Mouse (Mus musculus): ENCODE measurements around the gene Lrp8. TPM values are rescaled to one million over a fixed set of nuclear protein-coding genes. Genes with fewer than 3 reads are reported as not detected.
A peak's percentile ranks its signal among the peaks of the same experiment; 100 is the strongest.

The Lrp8 gene
- polyA plus RNA-seq, 1 experiment from 2014 or later = 69.5 TPM

DNA sequence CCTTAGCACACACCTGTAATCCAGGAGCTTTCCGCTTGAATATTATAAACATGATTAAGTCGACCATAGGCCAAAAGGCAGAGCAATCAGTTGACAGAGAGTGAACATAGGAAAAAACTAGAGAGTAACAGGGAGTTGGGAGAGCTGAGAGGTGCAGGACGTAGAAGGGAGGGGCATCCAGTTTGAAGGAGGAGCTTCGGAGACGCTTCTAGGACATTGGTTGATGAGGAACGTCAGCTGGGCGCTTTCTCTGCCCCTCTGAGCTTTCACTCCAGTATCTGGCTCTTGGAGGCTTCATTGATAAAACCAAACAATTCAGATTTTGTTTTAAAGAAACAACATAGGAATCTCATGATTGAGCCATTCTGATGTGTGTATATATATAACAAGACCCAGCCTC lies 84.3 kb downstream of the Lrp8 start:
- no peak for ATAC-seq (ENCODE audit: low FRiP score)

DNA sequence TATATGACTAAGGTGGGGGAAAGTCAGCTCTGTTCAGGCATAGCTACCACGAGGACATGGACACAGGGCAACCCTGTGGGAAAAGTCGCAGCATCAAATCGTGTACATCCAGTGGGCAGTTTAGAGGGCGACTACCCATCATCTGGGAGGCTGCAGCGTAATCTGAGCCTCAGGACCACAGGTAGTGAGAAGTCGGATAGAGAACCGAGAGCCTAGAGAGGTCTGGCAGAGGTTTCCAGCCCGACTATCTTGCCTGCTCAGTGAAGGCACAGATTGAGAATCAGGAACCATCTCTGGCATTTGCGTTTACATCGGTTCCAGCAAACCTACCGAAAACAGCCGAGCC lies 87.3 kb downstream of the Lrp8 start:
- H3K27ac ChIP-seq = peak overlapping the region; percentile 95
- H3K9ac ChIP-seq = peak overlapping the region; percentile 67
- H3K4me2 ChIP-seq (replicated peaks) = peak overlapping the region; percentile 82
- H3K36me3 ChIP-seq (replicated peaks; ENCODE audit: control insufficient read depth, insufficient read depth) = peaks cover 53% of the 10 kb centered on the region
- H3K4me1 ChIP-seq (replicated peaks; ENCODE audit: control insufficient read depth, insufficient read depth, low read length) = peaks cover 11% of the 10 kb centered on the region; the same call in 1 of the 2 replicates
- H3K27me3 ChIP-seq (ENCODE audit: control insufficient read depth, insufficient read depth, low read length) = no peaks in the 10 kb centered on the region
- no peak for DNase-seq (ENCODE audit: low spot score)
- ATAC-seq (ENCODE audit: low FRiP score) = peak; percentile 59
- H3K9me3 ChIP-seq (ENCODE audit: control insufficient read depth, low read length) = no peaks in the 10 kb centered on the region
- WGBS = 2% methylated on average over 12 of the region's 12 CpGs
- H3K4me3 ChIP-seq (replicated peaks; ENCODE audit: low read length) = peak overlapping the region; percentile 47

More for the DNA sequence above, 84.3 kb downstream of the Lrp8 start:
- no peak overlapping the region for H3K4me3 ChIP-seq (replicated peaks; ENCODE audit: low read length)
- DNase-seq (ENCODE audit: low spot score) = no peak
- no peaks in the 10 kb centered on the region for H3K27me3 ChIP-seq (ENCODE audit: control insufficient read depth, insufficient read depth, low read length)
- H3K27ac ChIP-seq = no peak overlapping the region
- H3K9ac ChIP-seq = no peak overlapping the region
- H3K4me2 ChIP-seq (replicated peaks) = no peak overlapping the region
- peaks cover 11% of the 10 kb centered on the region; the same call in 1 of the 2 replicates for H3K4me1 ChIP-seq (replicated peaks; ENCODE audit: control insufficient read depth, insufficient read depth, low read length)
- H3K36me3 ChIP-seq (replicated peaks; ENCODE audit: control insufficient read depth, insufficient read depth) = peaks cover 62% of the 10 kb centered on the region
- WGBS = 80% methylated on average over 7 of the region's 7 CpGs
- no peaks in the 10 kb centered on the region for H3K9me3 ChIP-seq (ENCODE audit: control insufficient read depth, low read length)

DNA sequence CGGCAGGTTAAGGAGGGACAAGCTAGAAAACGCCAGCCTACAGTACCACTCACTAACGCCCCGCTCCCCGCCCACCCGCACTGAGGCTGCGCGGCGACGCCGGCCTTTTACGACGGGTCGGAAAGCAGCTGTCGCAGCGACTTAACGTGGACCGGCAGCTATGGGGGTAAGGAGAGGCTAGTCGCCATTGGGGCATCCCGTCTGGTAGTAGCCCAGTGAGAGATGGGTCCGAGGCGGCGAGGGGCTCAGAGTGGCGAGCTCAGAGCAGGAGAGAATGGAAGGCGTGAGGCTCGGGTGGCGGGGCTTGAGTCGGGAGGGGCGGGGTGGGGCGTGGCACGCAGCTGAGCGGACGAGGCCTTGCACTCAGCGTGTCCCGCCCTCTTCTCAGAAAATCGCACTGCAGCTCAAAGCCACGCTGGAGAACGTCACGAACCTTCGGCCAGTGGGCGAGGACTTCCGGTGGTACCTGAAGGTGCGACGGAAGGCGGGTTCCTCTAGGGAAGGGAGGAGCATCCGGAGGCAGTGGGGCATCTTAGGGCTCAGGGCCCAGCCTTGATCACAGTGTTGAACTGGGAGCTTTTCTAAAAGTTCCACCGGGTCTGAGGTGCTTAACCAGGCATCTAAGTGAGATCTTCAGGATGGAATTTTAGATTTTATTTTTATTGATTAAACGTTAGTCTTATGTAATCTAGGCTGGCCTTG lies 87.8 kb downstream of the Lrp8 start, which contains the start of gene 0610037L13Rik:
0610037L13Rik (plus strand) TSS at position 83 of the 702 bp plus-strand sequence.
- Histone ChIP-seq H3K9ac (peak within 1 kb of the TSS; percentile 67), H3K4me2 (replicated peaks) (peak within 1 kb of the TSS; percentile 82), H3K4me1 (replicated peaks; ENCODE audit: control insufficient read depth, insufficient read depth, low read length) (peaks cover 11% of the 10 kb centered on the region; the same call in 1 of the 2 replicates), H3K4me3 (replicated peaks; ENCODE audit: low read length) (peak within 1 kb of the TSS; percentile 47), H3K27me3 (ENCODE audit: control insufficient read depth, insufficient read depth, low read length) (no peaks in the 10 kb centered on the region), H3K27ac (peak within 1 kb of the TSS; percentile 95), H3K9me3 (ENCODE audit: control insufficient read depth, low read length) (no peaks in the 10 kb centered on the region), H3K36me3 (replicated peaks; ENCODE audit: control insufficient read depth, insufficient read depth) (peaks cover 52% of the 10 kb centered on the region)
- WGBS = under 1% methylated on average over 45 of the region's 48 CpGs
- ATAC-seq (ENCODE audit: low FRiP score) = peak; percentile 95
- DNase-seq (ENCODE audit: low spot score) = peak; percentile 92

DNA sequence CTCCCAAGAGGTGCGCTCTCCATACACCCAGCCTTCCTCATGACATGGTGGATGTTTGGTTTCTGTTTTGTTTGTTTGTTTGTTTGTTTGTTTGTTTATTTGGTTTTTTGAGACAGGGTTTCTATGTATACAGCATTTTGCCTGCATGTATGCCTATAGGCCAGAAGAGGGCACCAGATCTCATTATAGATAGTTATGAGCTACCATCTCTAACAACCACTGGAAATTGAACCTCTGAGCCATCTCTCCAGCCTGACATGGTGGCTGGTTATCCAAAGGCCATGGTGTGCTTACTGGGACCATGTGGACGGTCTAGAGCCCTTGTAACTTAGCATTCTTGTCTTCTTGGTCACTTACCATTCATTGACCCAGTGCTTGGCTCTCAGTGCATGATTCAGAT lies 90.6 kb downstream of the Lrp8 start:
- Histone ChIP-seq H3K4me3 (replicated peaks; ENCODE audit: low read length) (no peak overlapping the region), H3K4me2 (replicated peaks) (no peak overlapping the region), H3K36me3 (replicated peaks; ENCODE audit: control insufficient read depth, insufficient read depth) (peaks cover 51% of the 10 kb centered on the region), H3K9ac (no peak overlapping the region), H3K27ac (no peak overlapping the region), H3K4me1 (replicated peaks; ENCODE audit: control insufficient read depth, insufficient read depth, low read length) (peaks cover 11% of the 10 kb centered on the region; the same call in 1 of the 2 replicates), H3K27me3 (ENCODE audit: control insufficient read depth, insufficient read depth, low read length) (no peaks in the 10 kb centered on the region), H3K9me3 (ENCODE audit: control insufficient read depth, low read length) (no peaks in the 10 kb centered on the region)
- 90% methylated on average over 2 of the region's 2 CpGs for WGBS
- ATAC-seq (ENCODE audit: low FRiP score) = no peak
- DNase-seq (ENCODE audit: low spot score) = peak; percentile 50

DNA sequence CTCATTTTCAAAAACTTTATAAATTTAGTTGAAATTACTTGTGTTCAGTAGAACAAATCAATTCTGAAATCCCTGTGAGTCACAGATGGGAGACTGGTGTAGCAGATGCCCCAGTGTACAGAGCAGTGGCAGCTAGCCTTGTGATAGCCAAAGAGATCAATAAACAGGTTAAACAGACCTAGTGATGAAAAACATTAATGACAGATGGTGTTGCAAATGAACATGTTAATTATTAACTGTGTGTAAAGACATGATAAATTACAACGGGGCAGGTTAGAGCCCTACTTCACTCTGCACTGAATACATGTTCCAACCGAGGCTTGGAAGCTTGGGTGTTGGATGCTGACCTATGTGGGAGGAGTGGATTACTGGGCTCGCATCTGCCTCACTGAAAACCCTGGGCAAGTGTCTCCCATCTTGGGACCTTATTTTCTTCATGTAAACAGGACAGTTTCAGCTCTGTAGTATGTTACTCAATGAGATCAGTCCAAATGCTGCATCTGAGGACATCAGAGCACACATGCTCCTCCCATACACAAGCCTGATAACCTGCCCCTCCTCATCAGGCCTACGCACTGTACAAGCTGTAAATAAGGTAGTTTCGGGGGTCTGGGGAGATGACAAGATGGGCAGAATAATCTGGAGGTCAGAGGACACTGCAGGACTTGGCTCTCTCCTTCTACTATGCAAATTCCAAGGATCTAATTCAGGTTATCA lies 97.3 kb downstream of the Lrp8 start:
- H3K4me2 ChIP-seq (replicated peaks) = no peak overlapping the region
- H3K27me3 ChIP-seq (ENCODE audit: control insufficient read depth, insufficient read depth, low read length) = no peaks in the 10 kb centered on the region
- H3K9ac ChIP-seq = no peak overlapping the region
- H3K27ac ChIP-seq = no peak overlapping the region
- H3K9me3 ChIP-seq (ENCODE audit: control insufficient read depth, low read length) = no peaks in the 10 kb centered on the region
- no peak overlapping the region for H3K4me3 ChIP-seq (replicated peaks; ENCODE audit: low read length)
- H3K4me1 ChIP-seq (replicated peaks; ENCODE audit: control insufficient read depth, insufficient read depth, low read length) = no peaks in the 10 kb centered on the region
- WGBS = 78% methylated on average over 5 of the region's 5 CpGs
- ATAC-seq (ENCODE audit: low FRiP score) (no peak), DNase-seq (ENCODE audit: low spot score) (no peak)
- peaks cover 43% of the 10 kb centered on the region for H3K36me3 ChIP-seq (replicated peaks; ENCODE audit: control insufficient read depth, insufficient read depth)

DNA sequence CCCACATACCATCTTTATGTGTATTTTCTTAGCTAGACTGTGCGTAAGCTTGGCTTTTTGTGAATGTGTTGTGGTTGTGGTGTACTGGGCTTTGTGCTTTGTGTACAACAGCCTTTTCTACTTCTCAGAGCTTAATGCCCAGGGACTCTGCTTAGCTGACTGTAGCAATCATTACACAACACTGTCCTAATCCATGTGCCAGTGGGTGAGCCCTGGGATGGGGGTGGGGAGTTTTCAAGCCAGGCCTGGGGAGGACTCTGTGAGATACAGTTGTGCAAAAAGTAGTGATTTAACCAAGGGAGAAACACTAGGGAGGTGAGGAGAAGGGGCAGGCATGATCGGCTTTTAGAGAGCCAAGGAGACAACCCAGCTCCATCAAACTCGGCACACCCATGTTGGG lies 98.1 kb downstream of the Lrp8 start:
- Histone ChIP-seq H3K36me3 (replicated peaks; ENCODE audit: control insufficient read depth, insufficient read depth) (peaks cover 36% of the 10 kb centered on the region), H3K27me3 (ENCODE audit: control insufficient read depth, insufficient read depth, low read length) (no peaks in the 10 kb centered on the region), H3K4me1 (replicated peaks; ENCODE audit: control insufficient read depth, insufficient read depth, low read length) (no peaks in the 10 kb centered on the region), H3K9me3 (ENCODE audit: control insufficient read depth, low read length) (no peaks in the 10 kb centered on the region), H3K4me3 (replicated peaks; ENCODE audit: low read length) (no peak overlapping the region), H3K9ac (no peak overlapping the region), H3K27ac (no peak overlapping the region), H3K4me2 (replicated peaks) (no peak overlapping the region)
- 97% methylated on average over 3 of the region's 3 CpGs for WGBS
- no peak for DNase-seq (ENCODE audit: low spot score)
- no peak for ATAC-seq (ENCODE audit: low FRiP score)

DNA sequence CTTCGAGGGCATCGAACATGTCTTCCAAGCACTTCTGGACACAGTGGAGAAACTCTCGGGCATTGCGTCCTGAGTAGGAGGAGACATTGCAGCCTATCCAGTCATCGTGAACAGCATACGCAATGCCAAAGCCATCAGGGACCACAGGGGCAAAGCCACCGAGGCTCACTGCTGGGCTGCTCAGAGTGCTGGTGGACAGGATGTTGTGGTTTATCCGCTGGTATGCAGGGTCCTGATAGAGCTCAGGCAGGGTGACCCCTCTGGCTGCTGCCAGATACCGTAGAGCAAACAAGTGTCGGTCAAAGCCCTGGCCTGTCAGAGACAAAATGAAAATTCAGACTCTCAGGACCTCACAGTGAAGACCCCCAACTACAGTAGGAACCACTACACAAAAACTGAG lies 102.2 kb downstream of the Lrp8 start:
- Histone ChIP-seq H3K4me2 (replicated peaks) (no peak overlapping the region), H3K4me1 (replicated peaks; ENCODE audit: control insufficient read depth, insufficient read depth, low read length) (no peaks in the 10 kb centered on the region), H3K36me3 (replicated peaks; ENCODE audit: control insufficient read depth, insufficient read depth) (no peaks in the 10 kb centered on the region; the same call in none of the 2 replicates), H3K4me3 (replicated peaks; ENCODE audit: low read length) (no peak overlapping the region), H3K27me3 (ENCODE audit: control insufficient read depth, insufficient read depth, low read length) (no peaks in the 10 kb centered on the region), H3K9ac (no peak overlapping the region), H3K27ac (no peak overlapping the region), H3K9me3 (ENCODE audit: control insufficient read depth, low read length) (no peaks in the 10 kb centered on the region)
- no peak for DNase-seq (ENCODE audit: low spot score)
- ATAC-seq (ENCODE audit: low FRiP score) = no peak
- 94% methylated on average over 10 of the region's 10 CpGs for WGBS

DNA sequence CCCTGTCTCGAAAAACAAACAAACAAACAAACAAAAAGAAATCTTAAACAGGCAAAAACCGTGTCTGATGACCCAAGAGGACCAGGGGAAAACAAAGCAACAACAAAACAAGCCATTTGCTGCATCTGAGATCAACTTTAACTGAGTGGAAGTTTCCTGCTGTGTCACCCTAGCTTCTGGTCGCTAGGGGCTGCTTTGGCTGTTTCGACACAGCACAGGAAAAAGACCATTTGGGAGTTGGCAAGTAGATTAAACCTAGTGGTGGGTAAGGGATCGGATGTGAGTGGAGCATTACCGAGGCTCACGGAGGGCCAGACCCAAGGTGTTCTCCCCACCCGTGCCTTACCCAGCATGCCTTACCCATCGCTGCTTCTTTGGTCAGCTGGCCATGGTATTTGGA lies 104.5 kb downstream of the Lrp8 start:
- WGBS = 93% methylated on average over 9 of the region's 9 CpGs
- Histone ChIP-seq H3K4me2 (replicated peaks) (no peak overlapping the region), H3K27ac (no peak overlapping the region), H3K4me3 (replicated peaks; ENCODE audit: low read length) (no peak overlapping the region), H3K9ac (no peak overlapping the region), H3K36me3 (replicated peaks; ENCODE audit: control insufficient read depth, insufficient read depth) (peaks cover 3% of the 10 kb centered on the region), H3K27me3 (ENCODE audit: control insufficient read depth, insufficient read depth, low read length) (no peaks in the 10 kb centered on the region), H3K4me1 (replicated peaks; ENCODE audit: control insufficient read depth, insufficient read depth, low read length) (no peaks in the 10 kb centered on the region), H3K9me3 (ENCODE audit: control insufficient read depth, low read length) (no peaks in the 10 kb centered on the region)
- no peak for ATAC-seq (ENCODE audit: low FRiP score)
- no peak for DNase-seq (ENCODE audit: low spot score)

DNA sequence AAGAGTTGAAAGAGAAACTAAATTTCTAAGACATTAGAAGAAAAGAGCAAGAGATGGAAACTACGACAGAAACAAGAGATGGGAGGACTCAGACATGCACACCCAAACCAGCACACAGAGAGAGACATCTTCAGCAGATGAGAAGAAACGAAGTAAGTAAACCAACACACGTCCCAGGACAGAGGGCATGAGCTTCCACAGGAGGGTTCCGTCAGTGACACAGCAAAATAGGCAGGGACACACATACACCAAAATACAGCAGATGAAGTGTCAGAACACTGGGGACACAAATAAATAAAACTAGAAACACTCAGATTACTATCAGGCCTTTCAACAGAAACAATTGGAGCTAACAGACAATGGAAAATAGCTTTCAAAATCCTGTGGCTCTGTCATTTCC lies 108.0 kb downstream of the Lrp8 start:
- ATAC-seq (ENCODE audit: low FRiP score) (no peak), DNase-seq (ENCODE audit: low spot score) (no peak)
- no peak overlapping the region for H3K9ac ChIP-seq
- no peak overlapping the region for H3K27ac ChIP-seq
- H3K4me1 ChIP-seq (replicated peaks; ENCODE audit: control insufficient read depth, insufficient read depth, low read length) = no peaks in the 10 kb centered on the region
- H3K4me3 ChIP-seq (replicated peaks; ENCODE audit: low read length) = no peak overlapping the region
- H3K27me3 ChIP-seq (ENCODE audit: control insufficient read depth, insufficient read depth, low read length) = no peaks in the 10 kb centered on the region
- H3K36me3 ChIP-seq (replicated peaks; ENCODE audit: control insufficient read depth, insufficient read depth) = peaks cover 26% of the 10 kb centered on the region
- H3K9me3 ChIP-seq (ENCODE audit: control insufficient read depth, low read length) = no peaks in the 10 kb centered on the region
- no peak overlapping the region for H3K4me2 ChIP-seq (replicated peaks)
- WGBS = 88% methylated on average over 4 of the region's 4 CpGs
